Mouse (Mus musculus) cerebellum, adult 2 months (tissue): ENCODE results near the gene Snai1.

Source experiments
- CTCF ChIP-seq: fragments of 200-500 bp; IDR thresholded peaks from 2 replicates; pipeline ENCODE4 v1.5.1; 2011; ENCODE audit warnings: low read depth, mild to moderate bottlenecking, control low read depth, low read length, moderate library complexity, borderline replicate concordance; ENCODE audit not compliant: insufficient read depth
- POLR2A ChIP-seq: fragments of 200-500 bp; IDR thresholded peaks from 2 replicates; pipeline ENCODE4 v1.6.1; 2011; ENCODE audit warnings: low read length, control low read depth, borderline replicate concordance; ENCODE audit not compliant: insufficient read depth

- no peak for TF ChIP-seq CTCF
- TF ChIP-seq POLR2A = no peak
These were observed 6.5 kb downstream of the Snai1 start for GRCm38 (mm10) chr2:167544456-167544855.
